Mouse (Mus musculus): Measurements from ENCODE around the gene Ern1.

GRCm38 (mm10) chr11:106529113-106529512, 41.5 kb upstream of the Ern1 start:
- no peak for TF ChIP-seq CTCF (IDR thresholded peaks at IDR 0.05; ENCODE audit: control insufficient read depth, insufficient read depth, insufficient replicate concordance, low read depth, low read length)
- TF ChIP-seq POLR2A (IDR thresholded peaks at IDR 0.05; ENCODE audit: control insufficient read depth, low read depth, low read length): no peak
